Mouse (Mus musculus) ES-E14 (cell line): ENCODE results near the gene Pars2. TPM values are rescaled to one million over a fixed set of nuclear protein-coding genes. Genes with fewer than 3 reads are reported as not detected.
A peak's percentile ranks its signal among the peaks of the same experiment; 100 is the strongest.

Experiments
- DNase-seq: peaks from one replicate; pipeline ENCODE4 v3.0.0-alpha.2; 2013; ENCODE audit warnings: low read depth, low spot score
- H3K27ac ChIP-seq: 2 replicates; pipeline ENCODE4 v1.5.1; 2012; ENCODE audit warnings: low read depth, mild to moderate bottlenecking, low read length, moderate library complexity, mixed read lengths; ENCODE audit not compliant: poor library complexity, insufficient read depth, severe bottlenecking
- H3K36me3 ChIP-seq: 2 replicates; pipeline ENCODE4 v1.6.1; 2012; ENCODE audit warnings: mild to moderate bottlenecking, low read length, moderate library complexity, mixed read lengths; ENCODE audit not compliant: control insufficient read depth, poor library complexity, insufficient read depth, severe bottlenecking
- H3K4me1 ChIP-seq, 2 experiments: fragments of 150-350 bp in 1 of 2; sonication (generic) in 1 of 2; 2 replicates each; pipeline ENCODE4 v1.6.1; 2012; ENCODE audit warnings: low read length in 2 of 2, mild to moderate bottlenecking in 1 of 2, mixed read lengths in 1 of 2; ENCODE audit not compliant: control insufficient read depth in 2 of 2, insufficient read depth in 2 of 2, poor library complexity in 1 of 2
- H3K4me3 ChIP-seq, 2 experiments: fragments of 150-350 bp in 1 of 2; sonication (generic) in 1 of 2; 2 replicates each; pipeline ENCODE4 v1.5.1; 2012; ENCODE audit warnings: low read length in 2 of 2, low read depth in 1 of 2, mild to moderate bottlenecking in 1 of 2, mixed read lengths in 1 of 2; ENCODE audit not compliant: insufficient read depth in 1 of 2, poor library complexity in 1 of 2, severe bottlenecking in 1 of 2
- H3K9ac ChIP-seq: 2 replicates; pipeline ENCODE4 v1.6.1; 2012; ENCODE audit warnings: low read depth, mild to moderate bottlenecking, low read length, mixed read lengths; ENCODE audit not compliant: poor library complexity, insufficient read depth, severe bottlenecking
- H3K9me3 ChIP-seq: fragments of 150-350 bp; sonication (generic); 2 replicates; pipeline ENCODE4 v1.6.1; 2012; ENCODE audit warnings: low read depth, mild to moderate bottlenecking, low read length; ENCODE audit not compliant: control insufficient read depth, insufficient read depth
- CHD2 ChIP-seq: IDR thresholded peaks from 2 replicates; pipeline ENCODE4 v1.6.1; 2014; ENCODE audit warnings: mild to moderate bottlenecking, low read depth, low read length, inconsistent platforms
- HCFC1 ChIP-seq: IDR thresholded peaks from 2 replicates; pipeline ENCODE4 v1.6.1; 2012; ENCODE audit warnings: low read length, inconsistent platforms, borderline replicate concordance; ENCODE audit not compliant: insufficient read depth
- MAFK ChIP-seq: IDR thresholded peaks from 2 replicates; pipeline ENCODE4 v1.6.1; 2014; ENCODE audit warnings: mild to moderate bottlenecking, low read depth, low read length, inconsistent platforms; ENCODE audit not compliant: insufficient read depth
- ZC3H11A ChIP-seq: IDR thresholded peaks from 2 replicates; pipeline ENCODE4 v1.6.1; 2012; ENCODE audit warnings: low read depth, mild to moderate bottlenecking, inconsistent platforms, low read length, borderline replicate concordance
- ZNF384 ChIP-seq: IDR thresholded peaks from 2 replicates; pipeline ENCODE4 v1.6.1; 2012; ENCODE audit warnings: low read depth, low read length, inconsistent platforms
- in situ Hi-C, 2 experiments: fragments of 600-800 bp; cut with MboI; formaldehyde crosslinking; loops; one replicate each; pipeline ENCODE4 v1.15.1; 2025; ENCODE audit warnings: low sequenced_read_pairs in 2 of 2, inconsistent platforms in 1 of 2; ENCODE audit not compliant: unreplicated experiment in 2 of 2
- total RNA-seq: library from RNA; depleted of rRNA; stranded (reverse); fragments of 300-350 nt; gene quantifications from 2 replicates; pipeline ENCODE4 v1.2.3, GENCODE M21; 2012

Gene Pars2
- total RNA-seq, 1 experiment: 12.1 TPM

DNA sequence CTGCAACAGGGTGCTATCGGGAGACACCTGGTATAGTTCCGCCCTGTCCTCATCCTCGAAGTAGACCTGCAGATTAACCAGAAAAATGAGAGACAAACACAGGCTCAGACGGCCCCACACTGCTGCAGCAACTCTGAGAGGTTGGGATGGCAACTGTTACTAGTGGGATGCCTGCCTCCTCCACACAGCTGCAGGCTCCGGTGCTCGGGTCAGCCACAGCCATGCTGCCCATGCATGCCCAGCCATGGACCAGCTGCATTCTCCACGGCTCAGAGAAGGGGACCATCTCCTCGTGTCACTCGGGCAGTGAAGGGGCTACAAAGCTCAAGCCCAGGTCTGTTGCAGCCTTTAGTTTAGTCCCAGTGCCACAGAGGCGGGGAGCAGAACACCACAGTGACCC lies 14.8 kb downstream of the Pars2 start:
- Histone ChIP-seq H3K36me3 (peaks cover 55% of the 10 kb centered on the region), H3K4me1 (peaks cover 0 to 5% of the 10 kb centered on the region in 2 experiments; a peak in 2 of 4 replicates), H3K9me3 (no peaks in the 10 kb centered on the region), H3K27ac (no peak overlapping the region; the same call in 1 of the 2 replicates), H3K9ac (no peak overlapping the region), H3K4me3 (no peak overlapping the region)
- TF ChIP-seq ZNF384 (no peak), MAFK (no peak), CHD2 (no peak), ZC3H11A (no peak), HCFC1 (no peak)
- in situ Hi-C loops: no loop called here
- no peak for DNase-seq

DNA sequence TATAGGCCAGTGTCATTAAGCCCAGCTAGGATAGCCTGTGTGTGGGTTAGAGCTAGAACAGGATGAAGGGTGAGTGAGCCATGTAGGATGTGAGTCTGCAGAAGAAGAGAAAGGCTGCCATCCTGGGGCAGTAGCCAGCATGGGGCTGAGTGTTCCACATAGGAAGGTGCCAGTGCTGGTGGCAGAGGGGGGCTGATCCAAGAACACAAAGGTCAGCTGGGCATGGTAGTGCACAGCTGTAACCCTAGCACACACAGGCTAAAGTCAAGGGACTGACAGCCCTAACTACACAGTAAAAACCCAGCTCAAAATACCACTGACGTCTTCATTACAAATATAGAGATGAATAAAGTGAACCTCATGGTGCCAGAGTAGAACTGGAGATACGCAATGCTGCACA lies 15.7 kb downstream of the Pars2 start:
- peaks cover 56% of the 10 kb centered on the region for H3K36me3 ChIP-seq
- in situ Hi-C loops: no loop called here

DNA sequence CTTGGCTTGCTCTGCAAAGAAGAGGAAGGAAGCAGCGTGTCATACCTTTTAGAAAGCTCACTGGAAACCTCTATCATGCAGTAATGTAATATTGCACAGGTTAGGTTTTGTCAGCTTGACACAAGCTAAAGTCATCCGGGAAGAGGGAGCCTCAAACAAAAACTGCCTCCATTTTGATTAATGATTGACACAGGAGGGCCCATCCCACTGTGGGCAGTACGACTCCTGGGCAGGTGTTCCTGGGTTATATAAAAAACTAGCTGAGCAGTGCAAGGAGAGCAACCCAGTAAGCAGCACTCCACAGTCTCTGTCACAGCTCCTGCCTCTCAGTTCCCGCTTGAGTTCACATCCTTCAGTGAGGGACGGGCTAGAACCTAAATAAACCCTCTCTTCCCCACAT lies 25.9 kb downstream of the Pars2 start:
- H3K9ac ChIP-seq: no peak overlapping the region
- H3K4me3 ChIP-seq: no peak overlapping the region
- H3K4me1 ChIP-seq: peaks cover 0 to 5% of the 10 kb centered on the region in 2 experiments; a peak in 3 of 4 replicates
- no peak for TF ChIP-seq ZC3H11A
- no peak for TF ChIP-seq ZNF384
- TF ChIP-seq HCFC1: no peak
- no peak for TF ChIP-seq MAFK
- no peak for TF ChIP-seq CHD2
- DNase-seq: no peak
- peaks cover 31% of the 10 kb centered on the region for H3K36me3 ChIP-seq
- H3K9me3 ChIP-seq: no peaks in the 10 kb centered on the region
- H3K27ac ChIP-seq: no peak overlapping the region
- in situ Hi-C loops: no loop called here

More for the DNA sequence above, 15.7 kb downstream of the Pars2 start:
- TF ChIP-seq CHD2 (no peak), ZC3H11A (no peak), ZNF384 (no peak), MAFK (no peak), HCFC1 (no peak)
- Histone ChIP-seq H3K4me1 (peaks cover 0 to 5% of the 10 kb centered on the region in 2 experiments; a peak in 2 of 4 replicates), H3K27ac (no peak overlapping the region), H3K4me3 (no peak overlapping the region), H3K9ac (no peak overlapping the region), H3K9me3 (no peaks in the 10 kb centered on the region)
- no peak for DNase-seq

DNA sequence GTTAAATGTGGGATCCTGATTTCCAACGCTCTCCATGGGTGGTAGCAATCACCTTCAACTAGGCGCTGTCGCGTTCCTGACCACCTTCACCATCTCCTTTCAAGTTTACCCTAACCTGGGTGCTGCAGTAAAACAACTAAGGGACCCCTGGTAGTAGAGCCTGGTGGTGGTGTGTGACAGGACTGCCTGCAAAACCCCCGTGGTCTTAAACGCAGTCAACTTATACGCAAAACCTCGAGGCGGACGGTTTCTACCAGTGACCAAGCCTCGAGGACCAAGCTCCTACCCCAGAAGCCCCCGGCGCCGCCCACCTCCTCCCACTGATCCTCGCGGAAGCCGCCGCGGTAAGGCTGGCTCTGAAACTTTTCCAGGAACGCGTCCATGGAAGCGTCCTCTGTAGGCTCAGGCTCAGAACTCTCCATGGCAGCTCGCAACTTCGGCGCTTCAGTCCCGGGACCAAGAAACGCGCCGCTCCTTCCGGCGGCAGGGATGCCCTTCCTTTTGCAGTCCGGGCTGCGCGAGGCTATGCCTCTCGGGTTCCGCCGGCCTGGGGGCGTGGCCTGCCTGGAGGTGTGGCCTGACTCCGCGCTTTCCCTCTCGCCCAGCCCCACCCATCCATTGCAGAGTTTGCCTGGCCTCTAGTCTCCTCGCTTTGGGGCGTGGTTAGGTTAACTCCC lies 27.7 kb downstream of the Pars2 start, which contains the start of gene Ttc4:
Gene Ttc4 (minus strand): TSS at position 503 of the 677 bp plus-strand sequence.
- peak; percentile 85 for TF ChIP-seq HCFC1
- no peak for TF ChIP-seq CHD2
- Histone ChIP-seq H3K9me3 (no peaks in the 10 kb centered on the region), H3K4me3 (peak within 1 kb of the TSS; percentile 84 to 98), H3K4me1 (peaks cover 0 to 5% of the 10 kb centered on the region in 2 experiments; a peak in 3 of 4 replicates), H3K9ac (peak within 1 kb of the TSS; percentile 96), H3K27ac (no peak within 1 kb of the TSS), H3K36me3 (peaks cover 24% of the 10 kb centered on the region)
- in situ Hi-C loops: no loop called here
- peak; percentile 89 for DNase-seq
